In the genomic region with DNA sequence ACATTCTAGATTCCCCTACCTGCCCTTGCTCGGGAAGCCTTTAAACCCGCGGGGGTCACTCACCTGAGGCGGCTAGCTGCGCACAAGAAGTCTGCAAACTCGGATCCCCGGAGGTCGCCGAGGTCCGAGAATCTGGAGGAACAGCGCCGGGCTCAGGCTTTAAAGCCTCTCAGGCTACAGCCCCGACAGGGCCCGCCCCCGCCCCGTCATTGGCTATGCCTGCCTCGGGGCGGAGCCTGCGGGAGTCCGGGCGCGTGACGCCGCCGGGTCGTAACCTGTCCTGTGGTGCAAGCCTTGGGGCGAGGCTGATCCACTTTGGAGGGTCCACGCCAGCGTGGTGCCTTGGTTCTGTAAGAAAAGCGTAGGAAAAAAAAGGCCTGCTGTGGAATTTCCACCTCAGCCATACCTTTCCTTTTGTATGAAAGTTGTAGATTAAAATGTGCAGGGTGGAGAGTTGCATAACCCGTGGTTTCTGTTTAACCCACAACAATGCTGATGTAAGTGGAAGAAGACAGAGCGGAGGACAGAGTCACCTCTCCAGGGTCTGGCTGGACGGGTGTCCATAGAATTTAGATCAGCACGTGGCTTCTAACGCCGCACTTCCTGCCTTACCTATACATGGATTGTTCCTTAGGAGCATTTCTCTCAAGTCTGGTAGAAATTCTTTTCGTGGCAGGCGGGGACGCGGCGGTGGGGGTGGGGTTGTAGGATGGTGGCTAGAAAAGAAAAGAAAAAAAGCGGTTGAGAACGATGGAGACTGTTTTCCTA, we compare ENCODE assay signal across 1 mouse cellular context.
TF ChIP-seq lines count a peak whose summit lies in the region.

TSS of gene Ctsl (minus strand) at position 718 of the 768 bp plus-strand sequence.

TF ChIP-seq in myocyte, 11 proteins besides CTCF, POLR2A, EP300 and RAD21 (continued from another document):
- TF ChIP-seq MYOG (IDR thresholded peaks at IDR 0.05; ENCODE audit: control insufficient read depth in 1 of 3, insufficient read depth in 1 of 3, insufficient read length in 2 of 3, low read depth in 2 of 3) (no peak), TCF3 (IDR thresholded peaks at IDR 0.05; ENCODE audit: insufficient read length, low read depth) (no peak), MAX (IDR thresholded peaks at IDR 0.05; ENCODE audit: low read depth) (no peak), USF1 (IDR thresholded peaks at IDR 0.05; ENCODE audit: low read depth) (no peak), REST (IDR thresholded peaks at IDR 0.05; ENCODE audit: insufficient read depth, insufficient read length) (no peak), MYOD1 (IDR thresholded peaks at IDR 0.05; ENCODE audit: control insufficient read depth in 1 of 3, insufficient read length in 2 of 3, low read depth in 2 of 3) (peak in 1 of 3 experiments; percentile 29)
